Mouse (Mus musculus) liver, adult 2 months (tissue): Measurements from ENCODE around the gene Zfp865.

ENCODE experiments used
- CTCF ChIP-seq: fragments of 200-500 bp; IDR thresholded peaks from 2 replicates; pipeline ENCODE4 v1.5.1; 2011; ENCODE audit warnings: low read depth, low read length, control low read depth
- POLR2A ChIP-seq: fragments of 200-500 bp; IDR thresholded peaks from 2 replicates; pipeline ENCODE4 v1.6.1; 2011; ENCODE audit warnings: low read length, control low read depth; ENCODE audit not compliant: insufficient read depth; ENCODE audit errors: extremely low read depth

DNA sequence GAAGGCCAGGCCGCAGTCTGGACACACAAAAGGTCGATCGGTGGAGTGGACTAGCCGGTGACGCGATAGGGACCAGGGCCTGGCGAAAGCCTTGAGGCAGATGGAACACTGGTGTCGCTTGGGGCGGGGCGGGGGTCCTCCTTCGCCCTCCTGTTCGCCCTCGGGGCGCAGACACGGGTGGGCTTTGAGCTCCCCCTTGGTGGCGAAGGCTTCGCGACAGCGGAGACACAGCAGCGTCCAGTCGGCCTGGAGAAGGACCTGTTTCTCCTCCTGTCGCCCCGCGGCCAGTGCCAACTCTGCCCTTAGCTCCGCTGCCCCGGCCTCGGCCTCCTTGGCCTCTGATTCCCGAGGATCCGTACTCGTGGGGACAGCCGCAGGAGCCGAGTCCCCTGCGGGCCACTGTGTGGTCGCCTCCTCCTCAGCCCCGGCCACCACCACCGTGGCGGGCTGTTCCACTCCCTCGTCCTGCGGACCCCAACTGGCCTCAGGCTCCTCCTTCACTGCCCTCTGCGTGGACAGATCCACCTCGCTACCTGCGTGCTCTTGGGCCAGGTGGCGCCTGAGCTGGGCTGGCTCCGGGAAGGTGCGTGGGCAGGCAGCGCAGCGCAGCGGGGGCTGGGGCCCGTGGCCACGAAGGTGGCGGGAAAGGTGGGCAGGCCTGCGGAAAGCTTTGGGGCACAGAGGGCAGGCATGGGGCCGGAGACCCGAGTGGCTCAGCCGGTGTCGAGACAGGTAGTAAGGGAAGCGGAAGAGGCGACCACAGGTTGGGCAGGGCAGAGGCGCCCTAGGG is 26.0 kb upstream of the Zfp865 start:
- TF ChIP-seq CTCF (no peak), POLR2A (no peak)
